Mouse (Mus musculus) ES-Bruce4 (cell line): ENCODE data around the gene Wsb2.
"Not testable (repeated sequence)": the region's sequence is repeated elsewhere in the genome, so short reads cannot be mapped to it uniquely, and the experiment has no call there.

Source experiments
- CTCF ChIP-seq: IDR thresholded peaks from one replicate; pipeline ENCODE4 v1.8.1; 2011; ENCODE audit warnings: low read depth, low read length
- EP300 ChIP-seq: IDR thresholded peaks from 2 replicates; pipeline ENCODE4 v1.6.1; 2011; ENCODE audit warnings: low read depth, low read length; ENCODE audit not compliant: insufficient read depth

GRCm38 (mm10) chr5:117377731-117378130, 20.6 kb downstream of the Wsb2 start:
- not testable (repeated sequence) for TF ChIP-seq CTCF, EP300
